Mouse (Mus musculus): Measurements from ENCODE around the gene Ifna6. TPM values are rescaled to one million over a fixed set of nuclear protein-coding genes. Genes with fewer than 3 reads are reported as not detected.

Ifna6 gene
- not detected in 2 replicates for polyA plus RNA-seq (2021; fragmentation: Nextera tagmentation)
- long read RNA-seq, experiment 1 = 0 reads
- long read RNA-seq, experiment 2 = 0 reads

GRCm38 (mm10) chr4:88827116-88827515 lies at the start of gene Ifna6:
Gene Ifna6, plus strand, starts transcription at chr4:88827416.

GRCm38 (mm10) chr4:88779550-88779949 lies 47.7 kb upstream of the Ifna6 start, which contains the start of gene Gm13272:
Gene Gm13272, plus strand, starts transcription at chr4:88779850.

GRCm38 (mm10) chr4:88781831-88782230 lies 45.4 kb upstream of the Ifna6 start, which contains the start of gene Ifnz:
Gene Ifnz, plus strand, starts transcription at chr4:88782131.

GRCm38 (mm10) chr4:88785409-88785808 lies 41.8 kb upstream of the Ifna6 start, which contains the start of gene Gm13276:
Gene Gm13276, plus strand, starts transcription at chr4:88785709.

GRCm38 (mm10) chr4:88788402-88788801 lies 38.8 kb upstream of the Ifna6 start, which contains the start of gene Gm13277:
Gene Gm13277, plus strand, starts transcription at chr4:88788632.

GRCm38 (mm10) chr4:88791250-88791649 lies 36.0 kb upstream of the Ifna6 start, which contains the start of gene Gm13278:
Gene Gm13278, plus strand, starts transcription at chr4:88791550.

GRCm38 (mm10) chr4:88793936-88794675 lies 33.1 kb upstream of the Ifna6 start, which contains the start of gene Gm13275:
Gene Gm13275, plus strand, starts transcription at chr4:88794487.

GRCm38 (mm10) chr4:88797097-88797496 lies 30.1 kb upstream of the Ifna6 start, which contains the start of gene Gm13279:
Gene Gm13279, plus strand, starts transcription at chr4:88797397.

GRCm38 (mm10) chr4:88799365-88799764 lies 27.9 kb upstream of the Ifna6 start, which contains the start of gene Gm13285:
Gene Gm13285, plus strand, starts transcription at chr4:88799665.

GRCm38 (mm10) chr4:88802954-88803353 lies 24.3 kb upstream of the Ifna6 start, which contains the start of gene Gm13287:
Gene Gm13287, plus strand, starts transcription at chr4:88803254.

GRCm38 (mm10) chr4:88805231-88805630 lies 22.0 kb upstream of the Ifna6 start, which contains the start of gene Gm13288:
Gene Gm13288, plus strand, starts transcription at chr4:88805531.

GRCm38 (mm10) chr4:88815928-88816327 lies 11.3 kb upstream of the Ifna6 start, which contains the start of gene Ifna7:
Gene Ifna7, plus strand, starts transcription at chr4:88816228.

GRCm38 (mm10) chr4:88819659-88820058 lies 7.6 kb upstream of the Ifna6 start, which contains the start of gene Ifna11:
Gene Ifna11, plus strand, starts transcription at chr4:88819959.

GRCm38 (mm10) chr4:88835225-88835624 lies 8.0 kb downstream of the Ifna6 start, which contains the start of gene Ifna5:
Gene Ifna5, plus strand, starts transcription at chr4:88835525.

GRCm38 (mm10) chr4:88841438-88841911 lies 14.3 kb downstream of the Ifna6 start, which contains the start of gene Ifna4:
Gene Ifna4, plus strand, starts transcription at chr4:88841861.

GRCm38 (mm10) chr4:88849698-88850097 lies 22.5 kb downstream of the Ifna6 start, which contains the start of gene Ifna1:
Gene Ifna1, plus strand, starts transcription at chr4:88850087.

Other genes with a start within 250 kb of the Ifna6 start
- not detected in 2 replicates for gene Ifna9, start 235.0 kb upstream of the Ifna6 start, polyA plus RNA-seq (2021; fragmentation: Nextera tagmentation)
- gene Ifna12, start 224.0 kb upstream of the Ifna6 start, polyA plus RNA-seq (2021; fragmentation: Nextera tagmentation) = not detected in 2 replicates
- not detected in 2 replicates for gene C87499, start 193.0 kb upstream of the Ifna6 start, polyA plus RNA-seq (2021; fragmentation: Nextera tagmentation)
- gene Ifna13, start 183.0 kb upstream of the Ifna6 start, polyA plus RNA-seq (2021; fragmentation: Nextera tagmentation) = not detected in 2 replicates
- gene Ifna16, start 150.5 kb upstream of the Ifna6 start, polyA plus RNA-seq (2021; fragmentation: Nextera tagmentation) = not detected in 2 replicates
- not detected in 2 replicates for gene Ifna2, start 143.5 kb upstream of the Ifna6 start, polyA plus RNA-seq (2021; fragmentation: Nextera tagmentation)
- not detected in 2 replicates for gene Ifnab, start 136.1 kb upstream of the Ifna6 start, polyA plus RNA-seq (2021; fragmentation: Nextera tagmentation)
- gene Gm26566, start 105.6 kb upstream of the Ifna6 start, polyA plus RNA-seq (2021; fragmentation: Nextera tagmentation) = 1.8 and 2.6 TPM in 2 replicates
- gene Klhl9, start 105.0 kb upstream of the Ifna6 start, polyA plus RNA-seq (2021; fragmentation: Nextera tagmentation) = 60.6 and 82.7 TPM in 2 replicates
- gene Gm13271, start 72.5 kb upstream of the Ifna6 start, polyA plus RNA-seq (2021; fragmentation: Nextera tagmentation) = not detected in 2 replicates
- not detected in 2 replicates for gene Gm13283, start 67.3 kb upstream of the Ifna6 start, polyA plus RNA-seq (2021; fragmentation: Nextera tagmentation)
- gene Gm13290, start 53.6 kb upstream of the Ifna6 start, polyA plus RNA-seq (2021; fragmentation: Nextera tagmentation) = not detected in 2 replicates
- not detected in 2 replicates for gene Gm13289, start 50.5 kb upstream of the Ifna6 start, polyA plus RNA-seq (2021; fragmentation: Nextera tagmentation)
- not detected in 2 replicates for gene Gm13272, start 47.6 kb upstream of the Ifna6 start, polyA plus RNA-seq (2021; fragmentation: Nextera tagmentation)
- gene Ifnz, start 45.3 kb upstream of the Ifna6 start, polyA plus RNA-seq (2021; fragmentation: Nextera tagmentation) = not detected in 2 replicates
- not detected in 2 replicates for gene Gm13276, start 41.7 kb upstream of the Ifna6 start, polyA plus RNA-seq (2021; fragmentation: Nextera tagmentation)
- gene Gm13277, start 38.8 kb upstream of the Ifna6 start, polyA plus RNA-seq (2021; fragmentation: Nextera tagmentation) = not detected in 2 replicates
- gene Gm13278, start 35.9 kb upstream of the Ifna6 start, polyA plus RNA-seq (2021; fragmentation: Nextera tagmentation) = not detected in 2 replicates
- gene Gm13275, start 32.9 kb upstream of the Ifna6 start, polyA plus RNA-seq (2021; fragmentation: Nextera tagmentation) = not detected in 2 replicates
- not detected in 2 replicates for gene Gm13279, start 30.0 kb upstream of the Ifna6 start, polyA plus RNA-seq (2021; fragmentation: Nextera tagmentation)
- not detected in 2 replicates for gene Gm13285, start 27.8 kb upstream of the Ifna6 start, polyA plus RNA-seq (2021; fragmentation: Nextera tagmentation)
- gene Gm13287, start 24.2 kb upstream of the Ifna6 start, polyA plus RNA-seq (2021; fragmentation: Nextera tagmentation) = not detected in 2 replicates
- gene Gm13288, start 21.9 kb upstream of the Ifna6 start, polyA plus RNA-seq (2021; fragmentation: Nextera tagmentation) = not detected in 2 replicates
- not detected in 2 replicates for gene Ifna7, start 11.2 kb upstream of the Ifna6 start, polyA plus RNA-seq (2021; fragmentation: Nextera tagmentation)
- not detected in 2 replicates for gene Ifna11, start 7.5 kb upstream of the Ifna6 start, polyA plus RNA-seq (2021; fragmentation: Nextera tagmentation)
- not detected in 2 replicates for gene Ifna5, start 8.1 kb downstream of the Ifna6 start, polyA plus RNA-seq (2021; fragmentation: Nextera tagmentation)
- not detected in 2 replicates for gene Ifna4, start 14.4 kb downstream of the Ifna6 start, polyA plus RNA-seq (2021; fragmentation: Nextera tagmentation)
- not detected in 2 replicates for gene Ifna1, start 22.7 kb downstream of the Ifna6 start, polyA plus RNA-seq (2021; fragmentation: Nextera tagmentation)
- gene Ifne, start 52.8 kb downstream of the Ifna6 start, polyA plus RNA-seq (2021; fragmentation: Nextera tagmentation) = not detected in 2 replicates

All from layer of hippocampus, adult 6 months (tissue).